Mouse (Mus musculus) embryonic facial prominence, embryonic 15.5 days (tissue): ENCODE data around the gene Snrpd2. TPM values are rescaled to one million over a fixed set of nuclear protein-coding genes. Genes with fewer than 3 reads are reported as not detected.

Source experiments
- ATAC-seq: fragments of 200-750 bp; cut with Nextera tagmentation; 2 replicates; pipeline ENCODE4 v1.8.0; 2017; ENCODE audit warnings: low read depth, moderate TSS enrichment; ENCODE audit not compliant: insufficient number of reproducible peaks, low FRiP score, low TSS enrichment
- H3K27ac ChIP-seq: fragments of 300-500 bp; sonication (generic); replicated peaks from 2 replicates; pipeline ENCODE4 v1.5.1; 2015; ENCODE audit warnings: mild to moderate bottlenecking, inconsistent platforms
- H3K27me3 ChIP-seq: fragments of 300-500 bp; sonication (generic); 2 replicates; pipeline ENCODE4 v1.6.1; 2015; ENCODE audit warnings: inconsistent platforms
- H3K36me3 ChIP-seq: fragments of 300-500 bp; sonication (generic); 2 replicates; pipeline ENCODE4 v1.6.1; 2015; ENCODE audit warnings: mild to moderate bottlenecking, inconsistent platforms
- H3K4me1 ChIP-seq: fragments of 300-500 bp; sonication (generic); 2 replicates; pipeline ENCODE4 v1.6.1; 2015; ENCODE audit warnings: inconsistent platforms
- H3K4me2 ChIP-seq: fragments of 300-500 bp; sonication (generic); replicated peaks from 2 replicates; pipeline ENCODE4 v1.6.1; 2015; ENCODE audit warnings: mild to moderate bottlenecking, inconsistent platforms
- H3K4me3 ChIP-seq: fragments of 300-500 bp; sonication (generic); replicated peaks from 2 replicates; pipeline ENCODE4 v1.5.1; 2015; ENCODE audit warnings: mild to moderate bottlenecking, inconsistent platforms
- H3K9ac ChIP-seq: fragments of 300-500 bp; sonication (generic); 2 replicates; pipeline ENCODE4 v1.6.1; 2015; ENCODE audit warnings: inconsistent platforms
- H3K9me3 ChIP-seq: fragments of 300-500 bp; sonication (generic); replicated peaks from 2 replicates; pipeline ENCODE4 v1.6.1; 2016; ENCODE audit warnings: inconsistent platforms
- WGBS: fragments of 180-500 bp; shearing (Covaris S2); methylation state at CpG from one replicate; pipeline ENCODE4 v1.1.7; 2015; 5-methylcytosine and 5-hydroxymethylcytosine counted together
- polyA plus RNA-seq: library from polyadenylated mRNA; unstranded; fragments of >200 nt; fragmentation: Nextera tagmentation; extraction: Ambion mirVana; gene quantifications from 2 replicates; pipeline ENCODE4 v1.2.1, GENCODE M21; 2015

Snrpd2 gene
- 139 and 140 TPM in 2 replicates for polyA plus RNA-seq

DNA sequence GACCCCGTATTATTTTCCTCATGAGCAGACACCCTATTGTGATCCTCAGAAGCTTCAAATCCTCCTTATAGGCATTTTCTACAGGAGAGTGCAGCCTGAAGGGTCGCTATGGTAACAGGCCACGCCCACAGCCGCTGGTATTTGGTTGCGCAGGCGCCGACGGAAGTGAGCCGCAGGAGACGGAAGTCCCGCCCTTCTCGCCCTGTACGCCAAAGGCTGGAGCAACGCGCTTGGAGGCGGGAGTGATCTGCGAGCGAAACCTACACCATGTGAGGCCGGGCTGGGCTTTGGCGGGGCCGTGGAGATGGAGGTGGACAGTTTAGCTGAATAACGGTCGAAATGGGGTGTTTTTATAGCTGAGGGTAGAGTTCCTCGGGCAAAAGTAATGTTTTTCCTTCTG, at the start of gene Snrpd2:
TSS of gene Snrpd2 (plus strand) at position 97 of the 400 bp plus-strand sequence.
- Histone ChIP-seq H3K9me3 (no peaks in the 10 kb centered on the region), H3K36me3 (peaks cover 34% of the 10 kb centered on the region), H3K4me2 (peak within 1 kb of the TSS; percentile 84), H3K4me3 (peak within 1 kb of the TSS; percentile 66), H3K27ac (peak within 1 kb of the TSS; percentile 84), H3K9ac (peak within 1 kb of the TSS; percentile 75), H3K27me3 (no peaks in the 10 kb centered on the region), H3K4me1 (peaks cover 23% of the 10 kb centered on the region)
- under 1% methylated on average over 24 of the region's 24 CpGs for WGBS
- peak; percentile 89 for ATAC-seq

DNA sequence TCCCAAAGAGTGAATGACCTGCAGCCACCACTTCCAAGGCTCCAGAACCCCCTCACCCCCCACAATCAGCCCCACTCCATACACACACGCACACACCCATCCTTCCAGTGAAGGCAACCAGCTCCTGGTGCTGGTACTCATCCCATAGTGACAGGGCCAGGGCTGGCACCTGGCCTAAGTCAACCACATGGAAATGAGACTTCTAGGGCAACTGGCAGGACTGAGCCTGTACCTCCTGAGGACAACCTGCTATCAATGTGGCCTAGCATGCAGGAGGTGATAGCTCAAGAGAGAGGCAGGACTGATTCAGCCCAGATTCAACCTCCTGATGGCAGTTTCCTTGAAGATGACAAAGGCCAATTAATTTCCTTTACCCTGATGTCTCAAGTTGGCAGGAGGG, 49.2 kb upstream of the Snrpd2 start:
- Histone ChIP-seq H3K4me1 (peaks cover 35% of the 10 kb centered on the region), H3K4me3 (no peak overlapping the region), H3K27me3 (no peaks in the 10 kb centered on the region), H3K9ac (no peak overlapping the region), H3K4me2 (no peak overlapping the region), H3K36me3 (peaks cover 10% of the 10 kb centered on the region), H3K27ac (no peak overlapping the region), H3K9me3 (no peaks in the 10 kb centered on the region)
- ATAC-seq: no peak
- WGBS: 76% methylated on average over 1 of the region's 1 CpGs

DNA sequence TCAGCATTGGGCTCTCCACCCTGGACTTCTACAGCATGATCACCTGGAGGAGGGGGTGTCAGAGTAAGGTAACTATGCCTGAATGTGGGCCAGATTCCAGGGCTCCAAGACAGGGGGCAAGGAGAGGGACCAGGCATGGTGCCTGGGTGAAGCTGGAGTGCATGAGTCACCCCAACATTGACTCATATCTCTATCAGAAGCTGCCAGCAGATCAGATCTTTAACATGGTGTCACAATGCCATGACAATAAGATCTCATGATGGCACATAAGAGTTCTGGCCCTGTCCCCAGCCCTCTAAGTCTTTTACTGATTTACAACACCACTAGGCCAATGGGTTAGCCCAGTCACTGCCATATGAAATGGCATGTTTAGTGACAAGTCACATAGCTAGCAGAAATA, 45.8 kb upstream of the Snrpd2 start:
- Histone ChIP-seq H3K36me3 (no peaks in the 10 kb centered on the region), H3K9me3 (no peaks in the 10 kb centered on the region), H3K27ac (no peak overlapping the region), H3K9ac (no peak overlapping the region), H3K27me3 (no peaks in the 10 kb centered on the region), H3K4me1 (peaks cover 9% of the 10 kb centered on the region; the same call in 1 of the 2 replicates), H3K4me3 (no peak overlapping the region), H3K4me2 (no peak overlapping the region)
- no peak for ATAC-seq

DNA sequence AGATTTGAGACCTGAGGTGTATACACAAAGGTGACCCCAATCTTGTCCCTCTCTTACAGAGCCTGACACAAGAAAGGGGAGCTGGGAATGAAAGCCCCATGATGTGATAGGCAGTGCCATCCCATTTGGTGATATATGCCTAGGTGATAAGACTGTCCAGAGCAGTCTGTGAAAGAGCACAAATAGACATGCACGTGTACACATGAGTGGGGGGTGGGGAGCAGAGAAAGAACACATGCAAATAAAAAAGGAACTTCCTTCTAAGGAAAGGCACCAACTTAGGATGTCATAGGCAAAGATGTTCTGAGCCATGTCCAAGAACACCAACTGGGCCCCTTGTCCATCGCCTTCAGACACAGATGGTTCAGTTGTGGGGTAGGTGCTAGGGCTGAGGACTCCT, 45.0 kb upstream of the Snrpd2 start:
- Histone ChIP-seq H3K9ac (no peak overlapping the region), H3K4me2 (no peak overlapping the region), H3K9me3 (no peaks in the 10 kb centered on the region), H3K36me3 (no peaks in the 10 kb centered on the region), H3K4me3 (no peak overlapping the region), H3K27ac (no peak overlapping the region), H3K27me3 (no peaks in the 10 kb centered on the region), H3K4me1 (0 out of 2 replicates have a peak, but pooled peaks cover 4% of the 10 kb centered on the region)
- ATAC-seq: no peak
- 90% methylated on average over 2 of the region's 2 CpGs for WGBS

DNA sequence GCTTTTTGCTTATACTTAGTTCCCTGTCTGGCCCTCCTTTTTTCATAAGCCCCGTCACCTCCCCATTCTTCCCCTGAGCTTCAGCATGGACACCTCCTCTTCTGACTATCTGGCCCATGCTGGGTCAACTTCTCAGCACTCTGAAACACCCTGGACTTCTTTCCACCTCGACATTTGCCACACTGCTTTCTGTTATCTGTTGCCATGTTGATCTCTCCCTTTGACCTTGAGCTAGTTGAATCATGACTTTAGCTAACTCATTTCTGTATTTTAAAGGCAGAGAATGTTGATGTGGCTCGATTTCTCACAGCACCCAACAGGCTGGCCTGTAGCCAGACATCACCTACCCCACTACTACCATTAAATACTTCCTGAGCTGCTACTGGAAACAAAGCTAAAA, 42.1 kb upstream of the Snrpd2 start:
- no peak for ATAC-seq
- Histone ChIP-seq H3K36me3 (no peaks in the 10 kb centered on the region), H3K4me2 (no peak overlapping the region), H3K4me3 (no peak overlapping the region), H3K27ac (no peak overlapping the region), H3K9ac (no peak overlapping the region), H3K4me1 (no peaks in the 10 kb centered on the region), H3K9me3 (no peaks in the 10 kb centered on the region), H3K27me3 (no peaks in the 10 kb centered on the region)
- 58% methylated on average over 3 of the region's 3 CpGs for WGBS

DNA sequence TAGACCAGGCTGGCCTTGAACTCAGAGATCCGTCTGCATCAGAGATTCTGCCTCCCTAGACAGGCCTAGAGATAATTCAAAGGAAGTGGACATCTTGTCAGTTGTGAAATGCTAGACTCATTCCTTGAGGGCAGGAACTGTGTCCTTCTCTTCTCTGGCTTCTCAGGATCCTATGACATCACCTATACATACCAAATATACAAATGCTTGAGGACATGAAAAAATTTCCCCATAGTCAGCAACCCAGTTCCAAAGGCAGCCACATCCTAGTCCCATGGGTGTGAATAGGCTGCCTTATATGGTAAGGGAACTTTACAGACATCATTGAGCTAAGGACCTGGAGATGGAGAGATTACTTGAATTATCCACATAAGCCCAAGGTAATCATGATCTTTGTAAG, 40.0 kb upstream of the Snrpd2 start:
- Histone ChIP-seq H3K4me1 (no peaks in the 10 kb centered on the region), H3K4me2 (no peak overlapping the region), H3K4me3 (no peak overlapping the region), H3K9ac (no peak overlapping the region), H3K27me3 (no peaks in the 10 kb centered on the region), H3K27ac (no peak overlapping the region), H3K9me3 (no peaks in the 10 kb centered on the region), H3K36me3 (no peaks in the 10 kb centered on the region)
- 85% methylated on average over 1 of the region's 1 CpGs for WGBS
- no peak for ATAC-seq

DNA sequence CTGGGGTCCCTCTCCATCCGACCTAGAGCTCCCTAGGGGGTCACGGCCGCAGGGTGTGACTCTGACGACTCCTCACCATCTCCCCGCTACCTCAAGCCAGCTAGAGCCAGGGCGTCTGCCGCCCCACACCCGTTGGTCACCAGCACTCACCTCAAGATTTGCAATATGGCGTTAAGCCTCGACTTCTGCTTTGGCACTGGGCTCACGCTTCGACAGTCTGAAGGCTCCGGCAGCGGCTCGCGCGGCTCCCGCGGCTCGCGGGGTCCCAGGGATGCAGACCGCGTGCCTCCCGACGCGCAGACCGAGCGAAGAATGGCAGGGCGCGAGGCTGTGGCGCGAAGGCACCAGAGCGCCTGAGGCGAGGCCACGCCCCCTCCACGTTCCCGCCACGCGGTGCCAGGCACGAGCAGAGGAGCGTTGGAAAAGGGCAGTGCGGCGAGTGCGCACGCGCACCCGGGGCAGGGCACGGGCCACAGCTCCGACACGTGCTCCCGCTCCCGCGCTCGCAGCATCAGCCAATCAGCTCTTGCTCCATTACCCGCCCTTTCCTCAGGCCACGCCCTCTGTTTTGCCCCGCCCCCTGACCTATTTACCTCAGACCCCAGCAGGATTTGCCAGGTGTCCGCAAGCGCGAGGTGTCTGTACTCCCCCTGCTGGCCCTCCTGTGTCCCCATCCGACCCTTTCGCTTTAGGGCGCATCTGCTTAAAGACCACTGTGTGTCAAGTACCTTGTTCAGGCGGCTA, 31.3 kb upstream of the Snrpd2 start, which contains the start of gene Gm4969:
TSS of gene Gm4969 (minus strand) at position 341 of the 744 bp plus-strand sequence.
- Histone ChIP-seq H3K4me3 (peak within 1 kb of the TSS; percentile 25), H3K36me3 (no peaks in the 10 kb centered on the region), H3K27me3 (no peaks in the 10 kb centered on the region), H3K4me2 (peak within 1 kb of the TSS; percentile 46), H3K4me1 (peaks cover 24% of the 10 kb centered on the region), H3K9me3 (no peaks in the 10 kb centered on the region), H3K9ac (no peak within 1 kb of the TSS), H3K27ac (no peak within 1 kb of the TSS)
- no peak for ATAC-seq
- 22% methylated on average over 60 of the region's 64 CpGs for WGBS

DNA sequence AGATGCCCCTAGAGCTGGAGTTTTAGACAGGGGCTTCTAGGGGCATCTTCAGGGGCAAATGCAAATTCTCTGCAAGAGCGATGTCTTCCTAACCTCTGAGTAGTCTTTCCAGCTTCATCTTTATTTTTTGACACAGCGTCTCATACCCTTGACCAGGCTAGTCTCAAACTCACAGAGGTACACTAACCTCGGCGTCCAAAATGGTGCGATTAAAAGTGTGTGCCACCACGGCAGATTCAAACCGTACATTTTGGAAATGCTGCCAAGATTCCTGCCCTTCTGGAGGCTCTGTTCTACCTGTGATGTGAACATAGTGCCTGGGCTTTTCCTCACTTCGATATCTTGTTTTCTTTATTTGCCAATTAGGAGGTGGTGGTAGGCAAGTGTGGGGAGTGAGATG, 30.4 kb upstream of the Snrpd2 start:
- Histone ChIP-seq H3K4me2 (no peak overlapping the region), H3K36me3 (no peaks in the 10 kb centered on the region), H3K9ac (no peak overlapping the region), H3K9me3 (no peaks in the 10 kb centered on the region), H3K27me3 (no peaks in the 10 kb centered on the region), H3K27ac (no peak overlapping the region), H3K4me1 (peaks cover 24% of the 10 kb centered on the region), H3K4me3 (no peak overlapping the region)
- 91% methylated on average over 8 of the region's 8 CpGs for WGBS
- no peak for ATAC-seq

DNA sequence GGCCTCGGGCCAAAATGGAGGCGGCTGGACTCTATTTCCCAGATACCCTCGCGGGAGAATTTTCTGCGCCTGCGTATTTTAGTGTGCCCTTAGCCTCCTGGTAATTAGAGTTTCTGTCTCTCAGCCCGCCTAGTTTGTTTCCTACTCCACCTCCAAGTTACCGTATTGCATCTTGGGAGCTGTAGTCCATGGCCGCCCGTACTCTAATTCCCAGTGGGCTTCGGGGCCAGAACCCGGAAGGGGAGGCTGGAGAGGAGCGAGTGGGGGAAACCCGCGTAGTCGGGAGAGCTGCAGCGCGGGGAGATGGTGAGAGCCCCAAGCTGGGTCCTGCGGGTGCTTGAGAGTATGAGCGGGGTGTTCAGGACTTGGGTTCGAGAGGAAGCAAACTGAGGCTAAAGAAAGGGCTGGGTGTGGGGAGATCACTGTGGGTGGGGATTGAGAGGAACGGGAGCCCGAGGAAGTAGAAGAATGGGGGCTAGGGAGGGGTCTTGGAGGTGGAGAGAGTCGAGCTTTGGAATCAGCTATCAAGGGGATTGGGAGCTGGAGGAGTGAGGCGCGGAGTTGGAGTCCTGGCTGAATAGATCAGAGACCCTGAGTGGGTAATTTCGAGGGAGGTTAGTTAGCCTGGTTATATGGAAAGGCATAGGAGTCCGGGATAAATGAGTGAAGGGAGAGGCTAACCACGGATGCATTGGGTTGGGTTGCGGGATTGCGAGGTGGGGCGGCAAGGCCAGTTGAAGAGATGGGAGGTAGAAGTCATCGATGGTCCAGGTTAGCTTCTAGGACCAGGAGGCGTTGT, 29.7 kb upstream of the Snrpd2 start, which contains the start of gene Fbxo46:
TSS of gene Fbxo46 (plus strand) at position 229 of the 799 bp plus-strand sequence.
- Histone ChIP-seq H3K4me3 (peak within 1 kb of the TSS; percentile 79), H3K36me3 (no peaks in the 10 kb centered on the region), H3K4me1 (peaks cover 24% of the 10 kb centered on the region), H3K9ac (peak within 1 kb of the TSS; percentile 64), H3K27ac (peak within 1 kb of the TSS; percentile 66; the same call in 1 of the 2 replicates), H3K4me2 (peak within 1 kb of the TSS; percentile 77), H3K9me3 (no peaks in the 10 kb centered on the region), H3K27me3 (no peaks in the 10 kb centered on the region)
- ATAC-seq: peak; percentile 95
- WGBS: 2% methylated on average over 34 of the region's 34 CpGs

DNA sequence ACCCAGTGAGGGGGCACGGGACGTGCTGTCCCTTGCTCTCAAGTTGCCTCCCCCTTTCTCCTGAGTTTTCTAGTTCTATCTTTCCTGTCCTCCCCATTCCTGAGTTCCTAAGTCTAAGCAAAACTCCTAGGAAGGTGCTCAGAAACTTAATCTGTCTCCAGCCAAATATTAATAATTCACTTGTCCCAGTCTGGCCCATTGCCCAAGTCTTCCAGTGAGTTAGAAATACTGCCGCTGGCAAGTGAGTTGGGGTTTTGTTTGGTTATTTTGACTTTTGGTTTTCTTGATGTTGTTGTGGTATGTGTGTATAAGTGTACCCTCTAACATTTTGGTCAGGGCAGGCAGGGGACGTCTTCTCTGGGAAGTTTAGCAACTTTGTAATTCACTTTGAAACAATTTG, 27.8 kb upstream of the Snrpd2 start:
- 92% methylated on average over 4 of the region's 4 CpGs for WGBS

DNA sequence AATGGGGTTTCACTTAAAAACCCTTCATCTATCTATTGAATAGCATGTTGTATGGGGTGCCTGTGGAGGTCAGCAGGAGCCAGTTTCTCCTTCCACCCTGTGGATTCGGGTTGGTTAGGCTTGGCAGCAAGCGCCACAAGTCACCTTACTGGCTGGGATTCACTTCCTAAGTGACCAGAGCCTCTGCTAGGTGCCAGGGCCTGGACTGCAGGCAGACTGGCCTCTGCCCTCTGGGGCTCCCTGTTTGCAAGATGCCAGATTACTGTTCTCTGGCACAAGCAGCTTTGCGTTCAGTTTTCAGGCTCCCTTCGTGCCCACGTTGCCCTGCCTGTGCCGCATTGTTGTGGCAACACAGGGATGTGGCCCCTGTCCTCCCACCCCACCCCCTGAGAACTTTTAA, 24.8 kb upstream of the Snrpd2 start:
- Histone ChIP-seq H3K27ac (no peak overlapping the region), H3K4me3 (no peak overlapping the region), H3K4me1 (peaks cover 16% of the 10 kb centered on the region), H3K9me3 (no peaks in the 10 kb centered on the region), H3K9ac (no peak overlapping the region), H3K27me3 (no peaks in the 10 kb centered on the region), H3K36me3 (peaks cover 5% of the 10 kb centered on the region; the same call in 1 of the 2 replicates), H3K4me2 (no peak overlapping the region)
- 89% methylated on average over 6 of the region's 6 CpGs for WGBS
- ATAC-seq: no peak

More for the DNA sequence above, 27.8 kb upstream of the Snrpd2 start:
- Histone ChIP-seq H3K27me3 (no peaks in the 10 kb centered on the region), H3K9me3 (no peaks in the 10 kb centered on the region), H3K4me2 (no peak overlapping the region), H3K36me3 (no peaks in the 10 kb centered on the region), H3K9ac (no peak overlapping the region), H3K27ac (no peak overlapping the region), H3K4me3 (no peak overlapping the region), H3K4me1 (peaks cover 24% of the 10 kb centered on the region)
- no peak for ATAC-seq
